Mouse (Mus musculus): ENCODE measurements around the gene Msrb3. TPM values are rescaled to one million over a fixed set of nuclear protein-coding genes. Genes with fewer than 3 reads are reported as not detected.

The Msrb3 gene
- polyA plus RNA-seq, 1 experiment from 2014 or later: 7.2 TPM

DNA sequence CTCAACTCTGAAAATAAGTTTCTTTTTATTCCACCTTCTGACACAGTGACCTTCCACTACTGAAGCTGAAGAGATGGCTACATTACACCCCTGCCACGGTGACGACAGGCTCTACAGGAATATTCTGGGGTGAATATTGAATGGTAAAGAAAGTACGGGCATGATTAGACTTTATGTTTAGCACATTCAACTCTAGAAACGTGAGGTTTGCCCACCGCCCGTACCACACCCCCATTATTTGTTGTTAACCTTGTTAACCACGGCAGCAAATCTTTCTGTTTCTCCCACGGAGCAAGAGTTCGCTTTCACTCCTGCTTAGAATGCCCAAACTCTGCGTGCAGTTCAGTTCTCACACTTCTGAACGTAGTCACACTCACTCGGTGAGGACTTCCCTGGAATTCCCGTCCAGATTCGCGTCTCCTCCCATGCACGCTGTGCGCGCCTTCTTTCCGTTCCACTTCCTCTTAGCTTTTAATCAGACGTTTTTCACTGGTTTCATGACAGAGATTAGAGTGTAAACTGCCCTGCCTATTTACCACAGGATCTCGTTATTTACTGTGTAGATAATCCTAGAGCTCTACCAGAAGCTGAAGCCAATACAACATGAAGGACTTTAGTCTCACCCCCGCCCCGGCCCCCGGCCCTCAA lies 87.0 kb downstream of the Msrb3 start:
- 76% methylated on average over 24 of the region's 24 CpGs for WGBS
- peaks cover 48% of the 10 kb centered on the region for H3K4me1 ChIP-seq
- peak overlapping the region; percentile 72 for H3K27ac ChIP-seq
- no peak for DNase-seq (ENCODE audit: low spot score)
- H3K4me3 ChIP-seq: no peak overlapping the region
- no peaks in the 10 kb centered on the region for H3K9me3 ChIP-seq (replicated peaks)
- no peaks in the 10 kb centered on the region for H3K27me3 ChIP-seq (ENCODE audit: low read depth, poor library complexity, severe bottlenecking)
- H3K36me3 ChIP-seq: no peaks in the 10 kb centered on the region

DNA sequence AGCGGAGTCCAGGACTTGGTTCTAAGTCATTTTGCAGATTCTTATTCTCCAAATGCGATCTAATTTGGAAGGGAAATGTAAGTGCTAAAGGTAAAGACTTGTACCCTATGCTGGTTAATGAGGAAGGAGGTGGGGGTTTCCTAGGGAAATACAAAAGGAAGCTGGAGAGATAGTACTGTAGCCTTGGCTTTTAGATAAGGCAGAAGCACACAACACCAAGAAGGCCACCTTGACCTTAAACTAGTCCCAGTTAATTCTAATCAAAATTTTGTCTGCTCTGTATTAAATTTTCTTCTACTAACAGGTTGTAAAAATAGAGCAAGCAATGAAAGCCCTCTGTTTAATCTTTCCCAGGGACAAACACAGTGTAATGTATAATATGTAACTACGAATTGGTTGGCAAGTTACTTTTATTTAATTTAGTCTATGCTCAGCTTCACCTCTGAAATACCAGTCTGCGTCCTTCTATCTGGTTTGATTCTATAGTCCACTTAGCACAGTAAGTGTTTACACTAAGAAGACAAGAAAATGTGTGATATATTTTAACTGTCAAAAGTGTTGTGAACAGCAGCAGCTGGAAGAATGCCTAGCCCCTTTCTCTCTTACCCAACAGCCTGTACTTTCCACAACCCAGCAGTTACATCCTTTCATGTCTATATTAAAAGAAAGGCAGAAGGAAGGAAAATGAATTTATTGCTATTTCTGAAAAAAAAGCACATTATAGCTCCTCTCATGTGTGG lies 87.9 kb downstream of the Msrb3 start:
- no peaks in the 10 kb centered on the region for H3K9me3 ChIP-seq (replicated peaks)
- H3K36me3 ChIP-seq: no peaks in the 10 kb centered on the region
- peak overlapping the region; percentile 72 for H3K27ac ChIP-seq
- no peak for DNase-seq (ENCODE audit: low spot score)
- 84% methylated on average over 4 of the region's 4 CpGs for WGBS
- no peaks in the 10 kb centered on the region for H3K27me3 ChIP-seq (ENCODE audit: low read depth, poor library complexity, severe bottlenecking)
- H3K4me3 ChIP-seq: no peak overlapping the region
- H3K4me1 ChIP-seq: peaks cover 48% of the 10 kb centered on the region

DNA sequence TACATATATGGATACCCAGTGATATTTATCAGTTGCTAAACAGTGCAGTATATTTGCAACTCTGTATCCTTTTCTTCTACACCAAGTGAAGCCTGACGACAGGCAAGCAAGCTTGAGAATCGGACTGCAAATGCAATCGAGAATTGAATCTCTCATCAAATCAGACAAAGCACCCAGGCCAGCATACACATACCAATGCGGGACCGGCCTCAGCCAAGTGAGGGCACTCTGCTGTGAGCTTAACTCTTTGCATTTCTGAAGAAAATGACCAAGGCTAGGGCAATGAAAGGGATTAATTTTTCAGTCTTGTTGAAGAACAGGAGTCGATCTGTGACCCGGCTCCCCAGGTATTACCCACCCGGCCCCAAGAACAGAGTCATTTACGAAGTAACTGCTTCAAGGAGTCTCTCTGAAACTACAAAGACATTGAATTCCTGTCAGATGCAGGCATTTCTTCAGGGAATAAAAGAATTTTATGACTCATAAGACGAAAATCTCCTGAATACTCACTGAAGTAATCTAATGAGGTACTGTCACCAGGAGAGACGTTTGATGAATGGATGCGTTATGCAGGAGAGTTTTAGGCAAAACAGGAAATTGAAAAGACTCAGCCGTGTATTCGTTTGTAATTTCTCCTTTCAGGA lies 88.7 kb downstream of the Msrb3 start:
- Histone ChIP-seq H3K27me3 (ENCODE audit: low read depth, poor library complexity, severe bottlenecking) (no peaks in the 10 kb centered on the region), H3K4me1 (peaks cover 48% of the 10 kb centered on the region), H3K9me3 (replicated peaks) (no peaks in the 10 kb centered on the region), H3K4me3 (no peak overlapping the region), H3K36me3 (no peaks in the 10 kb centered on the region), H3K27ac (peak overlapping the region; percentile 72)
- WGBS: 50% methylated on average over 14 of the region's 14 CpGs
- DNase-seq (ENCODE audit: low spot score): no peak

DNA sequence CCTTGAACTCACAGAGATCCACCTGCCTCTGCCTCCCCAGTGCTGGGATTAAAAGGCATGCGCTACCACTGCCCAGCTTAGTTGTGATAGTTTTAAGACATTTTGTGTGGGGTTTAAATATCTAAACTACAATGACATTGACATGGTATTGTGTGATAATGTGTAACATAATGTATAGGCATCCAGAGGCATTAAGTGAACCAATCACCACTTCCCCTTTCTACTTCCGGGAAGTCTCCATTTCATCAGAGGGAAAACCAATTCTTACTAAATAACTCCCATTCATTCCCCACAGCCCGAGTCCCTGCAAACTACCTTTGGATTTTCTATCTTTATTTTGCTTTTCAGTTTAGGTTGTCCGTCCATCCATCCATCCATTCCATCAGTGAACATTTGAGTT lies 90.7 kb downstream of the Msrb3 start:
- H3K36me3 ChIP-seq: no peaks in the 10 kb centered on the region
- no peaks in the 10 kb centered on the region for H3K27me3 ChIP-seq (ENCODE audit: low read depth, poor library complexity, severe bottlenecking)
- DNase-seq (ENCODE audit: low spot score): no peak
- WGBS: 93% methylated on average over 4 of the region's 4 CpGs
- no peaks in the 10 kb centered on the region for H3K9me3 ChIP-seq (replicated peaks)
- H3K27ac ChIP-seq: no peak overlapping the region
- no peak overlapping the region for H3K4me3 ChIP-seq
- H3K4me1 ChIP-seq: peaks cover 38% of the 10 kb centered on the region

DNA sequence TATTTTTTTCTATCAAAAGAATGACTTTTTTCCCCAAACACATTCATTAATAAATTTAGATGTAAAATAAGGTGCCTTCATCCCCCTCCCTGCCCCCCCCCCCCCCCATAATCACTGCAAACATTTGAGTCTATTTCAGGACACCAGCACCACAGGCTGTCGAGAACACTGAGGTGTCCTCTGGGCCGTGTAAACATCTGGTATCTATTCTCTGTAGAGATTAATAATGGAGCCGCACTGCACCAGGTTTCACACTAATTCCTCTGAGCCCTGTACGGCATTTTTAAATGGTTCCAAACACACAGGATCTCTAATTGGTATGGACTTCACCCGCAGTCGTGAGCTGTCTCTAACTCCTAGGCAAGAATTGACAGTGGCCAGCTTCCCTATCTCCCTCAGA lies 97.8 kb downstream of the Msrb3 start:
- no peak for DNase-seq (ENCODE audit: low spot score)
- peaks cover 41% of the 10 kb centered on the region for H3K4me1 ChIP-seq
- 14% methylated on average over 6 of the region's 6 CpGs for WGBS
- no peaks in the 10 kb centered on the region for H3K27me3 ChIP-seq (ENCODE audit: low read depth, poor library complexity, severe bottlenecking)
- H3K9me3 ChIP-seq (replicated peaks): no peaks in the 10 kb centered on the region
- H3K4me3 ChIP-seq: peak overlapping the region; percentile 30
- H3K27ac ChIP-seq: peak overlapping the region; percentile 79
- no peaks in the 10 kb centered on the region for H3K36me3 ChIP-seq

DNA sequence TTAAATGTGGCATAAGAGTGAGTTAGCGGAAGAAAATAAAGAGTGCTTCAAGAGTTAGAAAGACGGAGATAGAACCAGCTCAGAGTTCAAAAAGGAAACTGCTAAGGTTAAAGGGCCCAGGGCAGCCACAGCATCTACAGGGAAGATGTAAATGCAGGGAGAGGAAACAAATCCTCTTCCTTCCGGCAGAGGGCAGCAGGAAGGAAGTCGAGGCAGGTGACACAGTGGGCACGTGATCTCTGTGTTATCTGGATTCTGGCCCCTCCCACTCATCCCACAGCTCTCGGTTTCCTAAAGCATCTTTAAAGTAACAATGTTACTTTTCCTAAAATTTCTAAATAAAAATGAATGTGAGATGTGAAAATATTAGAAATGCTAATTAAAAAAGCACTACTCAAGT lies 99.4 kb downstream of the Msrb3 start:
- 0 out of 2 replicates have a peak overlapping the region, but pooled peaks have one; percentile 0 for H3K27ac ChIP-seq
- no peak for DNase-seq (ENCODE audit: low spot score)
- no peaks in the 10 kb centered on the region for H3K27me3 ChIP-seq (ENCODE audit: low read depth, poor library complexity, severe bottlenecking)
- H3K4me3 ChIP-seq: no peak overlapping the region
- no peaks in the 10 kb centered on the region for H3K9me3 ChIP-seq (replicated peaks)
- 82% methylated on average over 6 of the region's 6 CpGs for WGBS
- H3K4me1 ChIP-seq: peaks cover 53% of the 10 kb centered on the region
- H3K36me3 ChIP-seq: no peaks in the 10 kb centered on the region

DNA sequence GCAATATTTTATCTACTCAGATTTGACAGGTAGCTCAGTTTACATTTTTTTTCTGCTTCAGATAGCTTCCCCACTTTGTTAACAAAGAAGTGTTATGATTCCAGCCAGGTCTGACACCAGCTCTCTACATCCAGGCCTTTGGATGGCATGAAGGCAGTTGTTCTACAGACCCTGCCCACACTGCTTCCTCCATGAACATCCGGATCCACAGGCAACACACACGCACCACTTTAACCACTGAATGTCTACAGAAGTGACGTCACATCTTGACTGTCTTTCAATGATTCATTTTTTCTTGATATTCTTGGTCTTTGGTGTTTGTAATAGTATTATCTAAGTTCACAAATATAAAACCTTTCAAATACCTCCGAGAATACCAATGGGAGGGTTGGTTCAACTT lies 102.2 kb downstream of the Msrb3 start:
- DNase-seq (ENCODE audit: low spot score): no peak
- H3K4me3 ChIP-seq: no peak overlapping the region
- WGBS: 92% methylated on average over 4 of the region's 4 CpGs
- no peaks in the 10 kb centered on the region for H3K36me3 ChIP-seq
- no peaks in the 10 kb centered on the region for H3K9me3 ChIP-seq (replicated peaks)
- H3K27me3 ChIP-seq (ENCODE audit: low read depth, poor library complexity, severe bottlenecking): no peaks in the 10 kb centered on the region
- H3K4me1 ChIP-seq: peaks cover 55% of the 10 kb centered on the region
- no peak overlapping the region for H3K27ac ChIP-seq

DNA sequence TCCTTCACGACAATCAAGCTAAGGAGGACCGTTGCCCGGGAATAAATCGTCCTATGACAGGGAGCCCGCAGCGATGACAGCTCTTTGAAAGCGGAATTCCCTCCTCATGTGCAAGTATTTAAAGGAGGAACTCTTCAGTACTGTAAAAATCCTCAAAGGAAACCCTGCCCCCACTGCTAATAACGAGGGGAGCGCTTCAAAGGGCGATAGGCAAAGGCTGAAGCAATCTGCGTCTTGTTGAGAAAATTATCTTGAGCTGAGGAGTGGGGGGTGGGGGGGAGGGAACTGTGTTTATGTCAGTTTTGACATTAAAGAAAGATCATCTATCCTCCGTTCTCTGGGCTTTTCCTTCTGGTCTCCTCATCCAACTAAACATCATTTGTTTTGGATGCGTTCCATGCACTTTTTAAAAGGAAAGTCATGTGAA lies 104.5 kb downstream of the Msrb3 start:
- Histone ChIP-seq H3K27me3 (ENCODE audit: low read depth, poor library complexity, severe bottlenecking) (no peaks in the 10 kb centered on the region), H3K4me1 (peaks cover 39% of the 10 kb centered on the region), H3K27ac (peak overlapping the region; percentile 50), H3K4me3 (peak overlapping the region; percentile 13; the same call in 1 of the 2 replicates), H3K36me3 (peaks cover 4% of the 10 kb centered on the region; the same call in 1 of the 2 replicates), H3K9me3 (replicated peaks) (no peaks in the 10 kb centered on the region)
- WGBS: 12% methylated on average over 13 of the region's 13 CpGs
- no peak for DNase-seq (ENCODE audit: low spot score)

DNA sequence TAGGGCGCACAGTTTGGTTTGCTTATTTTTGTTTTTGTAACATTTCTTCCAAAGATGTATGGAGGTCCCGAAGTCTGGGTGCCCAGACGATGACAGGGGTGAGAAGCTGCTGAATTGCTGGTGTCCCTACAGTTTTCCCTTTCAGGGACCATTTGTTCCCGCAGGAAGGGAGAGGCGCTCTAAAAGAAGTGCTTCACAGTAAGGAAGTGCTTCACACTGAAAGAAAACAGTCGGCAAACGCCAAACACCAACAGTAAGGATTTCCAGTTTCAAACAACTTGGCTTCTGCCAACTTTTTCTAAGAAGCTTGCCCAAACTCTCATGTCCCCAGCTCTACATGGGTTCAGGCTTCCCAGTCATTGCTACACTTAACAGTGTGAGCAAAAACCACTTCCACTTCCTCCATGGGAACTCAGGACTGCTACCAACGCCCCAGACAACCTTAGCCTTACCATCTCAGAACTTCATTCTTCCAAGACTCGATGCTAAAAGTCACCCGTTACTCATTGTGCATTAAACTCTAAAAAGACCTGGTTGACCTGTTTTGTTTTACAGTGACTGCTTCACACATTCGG lies 106.6 kb downstream of the Msrb3 start:
- no peak overlapping the region for H3K27ac ChIP-seq
- H3K4me3 ChIP-seq: no peak overlapping the region
- no peaks in the 10 kb centered on the region for H3K9me3 ChIP-seq (replicated peaks)
- no peaks in the 10 kb centered on the region for H3K27me3 ChIP-seq (ENCODE audit: low read depth, poor library complexity, severe bottlenecking)
- DNase-seq (ENCODE audit: low spot score): no peak
- peaks cover 48% of the 10 kb centered on the region for H3K4me1 ChIP-seq
- H3K36me3 ChIP-seq: peaks cover 4% of the 10 kb centered on the region; the same call in 1 of the 2 replicates
- 46% methylated on average over 11 of the region's 11 CpGs for WGBS

DNA sequence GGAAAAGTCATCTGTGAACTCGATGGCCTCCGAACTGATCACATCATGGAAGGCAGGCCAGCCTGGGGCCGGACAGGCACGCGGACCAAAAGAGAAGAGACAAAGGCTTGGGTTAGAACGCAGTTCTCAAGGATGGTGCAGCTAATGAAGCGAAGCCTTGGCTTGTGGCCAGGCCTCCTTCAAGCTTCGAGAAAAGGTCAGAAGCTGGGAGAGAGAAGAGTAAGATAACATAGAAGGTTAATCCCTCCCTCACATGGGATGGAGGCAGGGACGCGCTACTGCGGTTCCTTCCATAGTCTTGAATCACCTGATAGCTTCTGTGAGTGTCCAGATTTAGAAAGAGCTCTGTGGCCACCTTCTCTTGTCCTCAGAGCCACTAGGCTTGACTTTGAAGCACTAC lies 107.5 kb downstream of the Msrb3 start:
- no peak overlapping the region for H3K27ac ChIP-seq

DNA sequence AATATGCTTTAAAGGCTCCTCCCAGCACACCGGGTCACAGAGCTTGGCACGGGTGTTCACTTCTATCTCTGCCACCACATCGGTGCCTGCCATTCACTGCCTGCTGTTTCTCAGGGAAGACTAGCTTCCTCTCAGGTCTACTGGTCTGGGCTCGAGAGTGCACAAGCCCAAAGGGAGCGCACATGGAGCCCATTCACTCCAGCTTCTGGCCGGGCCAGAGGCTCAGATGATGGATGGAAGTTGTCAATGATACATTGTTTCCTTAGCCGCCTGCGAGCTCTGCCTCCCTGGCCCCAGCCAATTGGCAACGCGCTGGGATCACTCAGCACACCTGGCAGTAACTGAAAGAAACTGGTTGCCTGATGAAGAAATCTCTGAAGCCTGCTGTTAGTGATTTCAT lies 111.7 kb downstream of the Msrb3 start:
- 37% methylated on average over 10 of the region's 10 CpGs for WGBS
- peaks cover 4% of the 10 kb centered on the region; the same call in 1 of the 2 replicates for H3K36me3 ChIP-seq
- peak; percentile 61 for DNase-seq (ENCODE audit: low spot score)
- H3K9me3 ChIP-seq (replicated peaks): no peaks in the 10 kb centered on the region
- peak overlapping the region; percentile 70 for H3K27ac ChIP-seq
- no peaks in the 10 kb centered on the region for H3K27me3 ChIP-seq (ENCODE audit: low read depth, poor library complexity, severe bottlenecking)
- peaks cover 61% of the 10 kb centered on the region for H3K4me1 ChIP-seq
- H3K4me3 ChIP-seq: no peak overlapping the region

More for the DNA sequence above, 107.5 kb downstream of the Msrb3 start:
- WGBS: 95% methylated on average over 11 of the region's 11 CpGs
- no peaks in the 10 kb centered on the region for H3K9me3 ChIP-seq (replicated peaks)
- no peak for DNase-seq (ENCODE audit: low spot score)
- peaks cover 4% of the 10 kb centered on the region; the same call in 1 of the 2 replicates for H3K36me3 ChIP-seq
- H3K27me3 ChIP-seq (ENCODE audit: low read depth, poor library complexity, severe bottlenecking): no peaks in the 10 kb centered on the region
- no peak overlapping the region for H3K4me3 ChIP-seq
- H3K4me1 ChIP-seq: peaks cover 54% of the 10 kb centered on the region

DNA sequence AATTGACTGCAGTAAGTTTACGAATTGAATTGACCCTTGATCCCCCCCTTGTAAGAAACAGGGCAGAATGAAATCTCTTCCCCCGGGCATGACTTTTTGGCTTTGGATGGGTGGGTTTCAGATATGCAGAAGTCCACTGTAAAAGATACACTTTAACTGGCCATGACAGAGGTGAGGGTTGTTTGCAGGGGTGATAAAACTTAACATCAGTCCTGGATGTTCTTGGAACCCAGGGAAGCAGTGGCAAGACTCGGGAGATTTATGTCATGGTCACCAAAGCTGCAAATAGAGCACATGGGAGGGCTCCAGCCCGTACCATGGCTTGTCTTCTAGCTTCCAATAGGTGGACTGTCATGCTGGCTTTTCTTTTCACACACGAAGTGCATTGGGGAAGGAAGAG lies 114.4 kb downstream of the Msrb3 start:
- Histone ChIP-seq H3K4me3 (no peak overlapping the region), H3K27ac (peak overlapping the region; percentile 57; the same call in 1 of the 2 replicates), H3K4me1 (peaks cover 64% of the 10 kb centered on the region), H3K27me3 (ENCODE audit: low read depth, poor library complexity, severe bottlenecking) (no peaks in the 10 kb centered on the region), H3K9me3 (replicated peaks) (no peaks in the 10 kb centered on the region), H3K36me3 (no peaks in the 10 kb centered on the region)
- no peak for DNase-seq (ENCODE audit: low spot score)
- WGBS: 50% methylated on average over 5 of the region's 5 CpGs

DNA sequence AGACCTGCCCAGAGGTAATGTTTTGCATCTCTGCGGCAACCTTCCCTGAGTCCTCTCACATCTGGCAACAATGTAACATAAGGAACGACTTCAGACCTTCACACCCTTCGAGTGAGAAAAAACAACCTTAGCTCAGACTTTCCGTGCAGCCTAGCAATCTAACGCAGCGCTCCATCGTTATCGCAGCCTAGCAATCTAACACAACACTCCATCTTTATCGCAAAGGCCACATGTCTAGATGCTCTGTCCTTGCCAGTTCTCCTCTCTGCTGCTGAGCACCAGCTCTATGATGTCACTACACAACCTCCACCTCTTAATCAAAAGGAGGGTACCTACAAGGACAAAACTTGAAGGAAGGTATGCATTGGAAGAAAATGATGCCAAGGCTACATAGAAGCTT lies 115.5 kb downstream of the Msrb3 start:
- peaks cover 56% of the 10 kb centered on the region for H3K4me1 ChIP-seq
- no peak for DNase-seq (ENCODE audit: low spot score)
- H3K36me3 ChIP-seq: no peaks in the 10 kb centered on the region
- no peaks in the 10 kb centered on the region for H3K27me3 ChIP-seq (ENCODE audit: low read depth, poor library complexity, severe bottlenecking)
- WGBS: 63% methylated on average over 9 of the region's 9 CpGs
- no peaks in the 10 kb centered on the region for H3K9me3 ChIP-seq (replicated peaks)
- peak overlapping the region; percentile 57 for H3K27ac ChIP-seq
- H3K4me3 ChIP-seq: no peak overlapping the region
